Mouse (Mus musculus) limb, embryonic 15.5 days (tissue): ENCODE measurements around the gene Pls3. TPM values are rescaled to one million over a fixed set of nuclear protein-coding genes. Genes with fewer than 3 reads are reported as not detected.

ENCODE experiments used
- ATAC-seq: fragments of 200-750 bp; cut with Nextera tagmentation; 2 replicates; pipeline ENCODE4 v1.8.0; 2017; ENCODE audit warnings: low read depth, moderate TSS enrichment; ENCODE audit not compliant: insufficient number of reproducible peaks, low FRiP score, low TSS enrichment
- H3K27ac ChIP-seq: fragments of 300-500 bp; sonication (generic); 2 replicates; pipeline ENCODE4 v1.5.1; 2015; ENCODE audit warnings: moderate library complexity, mild to moderate bottlenecking, inconsistent platforms
- H3K27me3 ChIP-seq: fragments of 300-500 bp; sonication (generic); 2 replicates; pipeline ENCODE4 v1.6.1; 2015; ENCODE audit warnings: inconsistent platforms
- H3K36me3 ChIP-seq: fragments of 300-500 bp; sonication (generic); 2 replicates; pipeline ENCODE4 v1.6.1; 2015; ENCODE audit warnings: inconsistent platforms
- H3K4me1 ChIP-seq: fragments of 300-500 bp; sonication (generic); 2 replicates; pipeline ENCODE4 v1.6.1; 2015; ENCODE audit warnings: inconsistent platforms
- H3K4me2 ChIP-seq: fragments of 300-500 bp; sonication (generic); 2 replicates; pipeline ENCODE4 v1.6.1; 2015; ENCODE audit warnings: mild to moderate bottlenecking, inconsistent platforms
- H3K4me3 ChIP-seq: fragments of 300-500 bp; sonication (generic); 2 replicates; pipeline ENCODE4 v1.5.1; 2015; ENCODE audit warnings: mild to moderate bottlenecking, inconsistent platforms
- H3K9ac ChIP-seq: fragments of 300-500 bp; sonication (generic); 2 replicates; pipeline ENCODE4 v1.6.1; 2015; ENCODE audit warnings: inconsistent platforms
- H3K9me3 ChIP-seq: fragments of 300-500 bp; sonication (generic); 2 replicates; pipeline ENCODE4 v1.6.1; 2016; ENCODE audit warnings: inconsistent platforms
- WGBS: fragments of 180-500 bp; shearing (Covaris S2); methylation state at CpG from one replicate; pipeline ENCODE4 v1.1.7; 2015; 5-methylcytosine and 5-hydroxymethylcytosine counted together
- polyA plus RNA-seq: library from polyadenylated mRNA; unstranded; fragments of >200 nt; fragmentation: Nextera tagmentation; extraction: Ambion mirVana; gene quantifications from 2 replicates; pipeline ENCODE4 v1.2.1, GENCODE M21; 2015

Pls3 gene
- polyA plus RNA-seq, 1 experiment from 2014 or later: 122 TPM

GRCm38 (mm10) chrX:75834836-75835235, 40.1 kb downstream of the Pls3 start:
- ATAC-seq: no peak
- WGBS: 68% methylated on average over 2 of the region's 2 CpGs
- no peak overlapping the region for H3K4me2 ChIP-seq
- no peak overlapping the region for H3K9ac ChIP-seq
- no peak overlapping the region for H3K4me3 ChIP-seq
- H3K27me3 ChIP-seq: no peaks in the 10 kb centered on the region
- no peaks in the 10 kb centered on the region for H3K9me3 ChIP-seq
- H3K4me1 ChIP-seq: no peaks in the 10 kb centered on the region
- H3K36me3 ChIP-seq: no peaks in the 10 kb centered on the region
- H3K27ac ChIP-seq: no peak overlapping the region

- H3K4me3 ChIP-seq: no peak overlapping the region
- H3K4me1 ChIP-seq: no peaks in the 10 kb centered on the region
- no peaks in the 10 kb centered on the region for H3K9me3 ChIP-seq
- no peaks in the 10 kb centered on the region for H3K36me3 ChIP-seq
- H3K27me3 ChIP-seq: no peaks in the 10 kb centered on the region
- ATAC-seq: no peak
- WGBS: 93% methylated on average over 2 of the region's 2 CpGs
- no peak overlapping the region for H3K27ac ChIP-seq
- H3K9ac ChIP-seq: no peak overlapping the region
- no peak overlapping the region for H3K4me2 ChIP-seq
Observed at GRCm38 (mm10) chrX:75834286-75834685, 40.7 kb downstream of the Pls3 start.

- 72% methylated on average over 11 of the region's 11 CpGs for WGBS
- H3K9me3 ChIP-seq: no peaks in the 10 kb centered on the region
- no peak overlapping the region for H3K9ac ChIP-seq
- no peak overlapping the region for H3K4me2 ChIP-seq
- no peak overlapping the region for H3K4me3 ChIP-seq
- H3K27me3 ChIP-seq: no peaks in the 10 kb centered on the region
- no peaks in the 10 kb centered on the region for H3K4me1 ChIP-seq
- no peaks in the 10 kb centered on the region for H3K36me3 ChIP-seq
- H3K27ac ChIP-seq: no peak overlapping the region
- ATAC-seq: no peak
Observed at GRCm38 (mm10) chrX:75833006-75833641, 41.9 kb downstream of the Pls3 start.

DNA sequence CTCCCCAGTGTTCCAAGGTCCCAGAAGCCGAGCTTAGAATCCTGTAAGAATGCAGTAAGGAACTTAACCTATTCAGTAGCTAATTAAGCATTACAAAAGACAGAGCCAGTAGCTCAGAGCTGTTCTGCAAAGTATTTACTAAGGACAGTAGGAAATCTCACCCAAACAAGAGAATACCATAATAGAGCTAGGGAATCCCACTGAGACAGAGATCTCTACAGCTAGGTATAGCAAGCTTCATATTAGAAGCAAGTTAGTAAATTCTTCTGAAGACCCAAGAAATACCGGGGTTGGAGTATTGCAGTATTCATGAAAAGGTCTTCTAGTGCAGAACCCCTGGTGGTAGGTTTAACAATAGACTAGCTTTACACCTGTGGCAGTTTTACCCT, 45.1 kb downstream of the Pls3 start:
- Histone ChIP-seq H3K36me3 (no peaks in the 10 kb centered on the region), H3K9ac (no peak overlapping the region), H3K27me3 (0 out of 2 replicates have a peak, but pooled peaks cover 1% of the 10 kb centered on the region), H3K9me3 (no peaks in the 10 kb centered on the region), H3K4me3 (no peak overlapping the region), H3K27ac (no peak overlapping the region), H3K4me2 (no peak overlapping the region), H3K4me1 (no peaks in the 10 kb centered on the region)
- no peak for ATAC-seq
- WGBS: 50% methylated on average over 2 of the region's 2 CpGs

- no peak for ATAC-seq
- WGBS: 64% methylated on average over 7 of the region's 7 CpGs
- H3K4me1 ChIP-seq: no peaks in the 10 kb centered on the region
- 0 out of 2 replicates have a peak, but pooled peaks cover 4% of the 10 kb centered on the region for H3K27me3 ChIP-seq
- no peak overlapping the region for H3K4me3 ChIP-seq
- no peak overlapping the region for H3K4me2 ChIP-seq
- H3K9ac ChIP-seq: no peak overlapping the region
- no peaks in the 10 kb centered on the region for H3K9me3 ChIP-seq
- no peaks in the 10 kb centered on the region for H3K36me3 ChIP-seq
- H3K27ac ChIP-seq: no peak overlapping the region
Observed at GRCm38 (mm10) chrX:75829240-75829866, 45.6 kb downstream of the Pls3 start.

DNA sequence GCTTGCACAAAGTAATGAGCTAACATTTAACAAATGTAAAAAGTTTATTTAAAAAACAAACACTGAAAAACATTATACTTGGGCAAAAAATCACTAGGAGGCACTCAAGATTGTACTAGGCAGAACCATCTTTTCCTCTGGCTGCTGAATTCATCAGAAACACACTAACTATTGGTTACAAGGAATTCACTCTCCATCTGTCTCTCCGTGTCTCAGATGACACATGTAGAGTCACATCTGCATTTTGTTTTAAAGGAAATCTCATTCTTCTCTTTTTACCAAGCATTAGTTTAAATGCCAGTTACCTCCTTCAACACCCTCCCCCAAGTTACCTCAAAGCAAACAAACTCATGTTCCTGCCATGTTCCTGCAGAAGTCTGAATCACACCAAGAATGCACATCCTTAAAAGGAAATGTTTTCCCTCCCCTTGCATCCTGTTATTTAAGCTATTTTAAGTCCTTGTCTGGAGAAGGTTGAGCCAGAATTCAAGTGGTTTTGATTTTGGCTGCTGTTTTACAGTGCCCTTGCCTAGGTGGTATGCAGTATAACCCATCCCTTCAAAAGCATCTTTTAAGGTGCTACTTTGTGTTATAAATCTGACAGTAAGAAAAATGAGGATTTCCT, 56.2 kb downstream of the Pls3 start:
- no peak overlapping the region for H3K9ac ChIP-seq
- no peak overlapping the region for H3K27ac ChIP-seq
- H3K36me3 ChIP-seq: no peaks in the 10 kb centered on the region
- H3K9me3 ChIP-seq: no peaks in the 10 kb centered on the region
- no peaks in the 10 kb centered on the region for H3K27me3 ChIP-seq
- H3K4me2 ChIP-seq: no peak overlapping the region
- no peak for ATAC-seq
- H3K4me1 ChIP-seq: no peaks in the 10 kb centered on the region
- WGBS: 45% methylated on average over 1 of the region's 1 CpGs
- no peak overlapping the region for H3K4me3 ChIP-seq

- Histone ChIP-seq H3K4me2 (no peak overlapping the region), H3K27me3 (no peaks in the 10 kb centered on the region), H3K36me3 (no peaks in the 10 kb centered on the region), H3K9ac (no peak overlapping the region), H3K4me3 (no peak overlapping the region), H3K4me1 (no peaks in the 10 kb centered on the region), H3K9me3 (no peaks in the 10 kb centered on the region), H3K27ac (no peak overlapping the region)
- ATAC-seq: no peak
- 72% methylated on average over 2 of the region's 2 CpGs for WGBS
Observed at GRCm38 (mm10) chrX:75814958-75815357, 60.0 kb downstream of the Pls3 start.

GRCm38 (mm10) chrX:75814123-75814522, 60.9 kb downstream of the Pls3 start:
- no peaks in the 10 kb centered on the region for H3K9me3 ChIP-seq
- 77% methylated on average over 4 of the region's 4 CpGs for WGBS
- ATAC-seq: no peak

DNA sequence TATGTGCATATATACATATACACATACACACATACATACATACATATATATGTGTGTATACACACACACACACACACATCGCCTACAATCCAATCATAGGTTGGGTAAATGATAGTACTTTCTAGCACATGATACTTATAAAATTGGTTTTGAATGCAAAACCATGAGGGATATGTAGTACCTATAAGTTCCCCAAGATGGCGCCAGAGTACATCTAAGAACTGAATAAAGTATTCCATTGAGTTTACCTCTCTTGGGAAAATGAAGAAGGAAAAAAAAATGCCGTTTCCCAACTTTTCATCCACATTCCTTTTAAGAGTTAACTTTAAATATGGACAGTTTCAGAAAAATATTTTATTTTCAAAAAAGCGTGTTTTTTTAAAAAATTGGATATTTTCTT, 78.4 kb downstream of the Pls3 start:
- H3K4me2 ChIP-seq: no peak overlapping the region
- H3K4me1 ChIP-seq: no peaks in the 10 kb centered on the region
- no peaks in the 10 kb centered on the region for H3K9me3 ChIP-seq
- H3K9ac ChIP-seq: no peak overlapping the region
- no peaks in the 10 kb centered on the region for H3K27me3 ChIP-seq
- H3K4me3 ChIP-seq: no peak overlapping the region
- WGBS: 30% methylated on average over 4 of the region's 4 CpGs
- no peak for ATAC-seq
- H3K36me3 ChIP-seq: peaks cover 11% of the 10 kb centered on the region
- no peak overlapping the region for H3K27ac ChIP-seq

More at GRCm38 (mm10) chrX:75814123-75814522, 60.9 kb downstream of the Pls3 start:
- Histone ChIP-seq H3K27me3 (no peaks in the 10 kb centered on the region), H3K36me3 (no peaks in the 10 kb centered on the region), H3K4me2 (no peak overlapping the region), H3K27ac (no peak overlapping the region), H3K4me1 (no peaks in the 10 kb centered on the region), H3K9ac (no peak overlapping the region), H3K4me3 (no peak overlapping the region)

- H3K4me3 ChIP-seq: no peak overlapping the region
- no peak overlapping the region for H3K9ac ChIP-seq
- H3K27me3 ChIP-seq: no peaks in the 10 kb centered on the region
- no peaks in the 10 kb centered on the region for H3K9me3 ChIP-seq
- WGBS: 68% methylated on average over 4 of the region's 4 CpGs
- H3K4me2 ChIP-seq: no peak overlapping the region
- no peaks in the 10 kb centered on the region for H3K4me1 ChIP-seq
- no peak overlapping the region for H3K27ac ChIP-seq
- ATAC-seq: no peak
- no peaks in the 10 kb centered on the region for H3K36me3 ChIP-seq
Observed at GRCm38 (mm10) chrX:75779796-75780195, 95.2 kb downstream of the Pls3 start.

DNA sequence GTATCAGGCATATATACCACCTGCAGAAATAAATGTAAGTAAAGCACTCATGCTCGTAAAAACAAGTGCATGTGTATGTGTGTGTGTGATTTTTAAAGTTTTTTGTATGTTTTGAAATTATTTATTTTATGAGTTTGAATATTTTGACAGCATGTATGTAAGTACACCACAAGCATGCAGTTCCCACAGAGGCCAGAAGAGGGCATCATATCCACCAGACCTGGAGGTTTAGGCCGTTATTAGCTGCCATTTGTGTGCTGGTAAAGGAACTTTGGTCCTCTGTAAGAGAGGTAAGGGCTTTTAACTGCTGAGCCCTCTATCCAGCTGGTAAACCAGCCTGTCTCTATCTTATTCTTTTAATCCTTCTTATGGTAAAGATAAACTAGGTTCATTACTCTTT, 97.5 kb downstream of the Pls3 start:
- Histone ChIP-seq H3K4me1 (no peaks in the 10 kb centered on the region), H3K27ac (no peak overlapping the region), H3K36me3 (no peaks in the 10 kb centered on the region), H3K27me3 (no peaks in the 10 kb centered on the region), H3K4me3 (no peak overlapping the region), H3K4me2 (no peak overlapping the region), H3K9ac (no peak overlapping the region), H3K9me3 (no peaks in the 10 kb centered on the region)
- no peak for ATAC-seq
- WGBS: 86% methylated on average over 2 of the region's 2 CpGs

DNA sequence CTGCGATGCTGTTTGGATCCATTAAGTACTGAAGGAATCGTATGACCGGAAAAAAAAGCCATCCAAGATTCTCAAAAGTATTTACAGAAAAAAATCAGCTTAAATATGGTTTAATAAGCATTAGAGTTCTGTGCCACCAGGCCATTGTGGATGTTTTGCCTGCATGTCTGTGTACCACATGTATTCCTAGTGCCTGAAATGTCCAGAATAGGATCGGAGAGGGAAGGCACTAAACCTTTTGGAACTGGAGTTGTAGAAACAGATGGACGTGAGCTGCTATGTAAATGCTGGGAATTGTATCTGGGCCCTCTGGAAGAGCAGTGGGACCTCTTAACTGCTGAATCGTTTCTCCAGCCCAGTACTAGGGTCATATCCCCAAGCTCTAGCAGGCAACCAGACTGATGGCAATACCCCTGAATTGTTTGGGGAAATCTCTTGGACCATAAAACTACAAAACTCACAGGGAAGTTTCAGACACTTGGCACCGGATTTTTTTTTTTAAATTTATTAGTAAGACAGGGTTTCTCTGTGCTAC, 110.1 kb downstream of the Pls3 start:
- no peaks in the 10 kb centered on the region for H3K27me3 ChIP-seq
- no peak for ATAC-seq
- no peaks in the 10 kb centered on the region for H3K36me3 ChIP-seq
- no peaks in the 10 kb centered on the region for H3K4me1 ChIP-seq
- 31% methylated on average over 7 of the region's 7 CpGs for WGBS
- H3K9me3 ChIP-seq: no peaks in the 10 kb centered on the region
- H3K4me3 ChIP-seq: peak overlapping the region; percentile 51
- H3K4me2 ChIP-seq: peak overlapping the region; percentile 47
- H3K9ac ChIP-seq: 0 out of 2 replicates have a peak overlapping the region, but pooled peaks have one; percentile 1
- peak overlapping the region; percentile 87 for H3K27ac ChIP-seq
